Mouse (Mus musculus) Muller cell, postnatal 12 days (primary cell): ENCODE data around the gene Ncf1.
A peak's percentile ranks its signal among the peaks of the same experiment; 100 is the strongest.

Experiments used
- DNase-seq: peaks from one replicate; pipeline ENCODE4 v3.0.0-alpha.2; 2015; ENCODE audit errors: inconsistent ontology term

Ncf1 gene

DNA sequence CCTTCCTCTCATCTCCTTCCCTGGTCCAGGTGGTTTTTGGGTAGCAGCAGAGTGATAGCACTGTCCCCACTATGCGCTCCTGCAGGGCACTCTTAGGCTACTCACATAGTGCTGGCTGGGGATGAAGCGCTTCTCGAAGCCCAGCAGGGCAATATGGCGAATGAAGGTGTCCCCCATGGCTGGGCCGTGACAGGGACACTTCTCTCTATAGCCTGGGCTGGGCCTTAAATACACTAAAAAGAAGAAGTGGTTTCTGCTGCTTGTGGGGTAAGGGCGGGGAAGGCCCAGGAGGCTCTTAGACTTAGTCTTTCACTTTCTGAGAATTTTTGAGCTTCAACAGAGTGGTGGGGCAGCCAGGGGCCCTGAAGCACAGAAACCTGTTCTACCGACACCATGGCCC lies at the start of gene Ncf1:
Gene Ncf1 (minus strand): TSS at position 235 of the 400 bp plus-strand sequence.
- no peak for DNase-seq

DNA sequence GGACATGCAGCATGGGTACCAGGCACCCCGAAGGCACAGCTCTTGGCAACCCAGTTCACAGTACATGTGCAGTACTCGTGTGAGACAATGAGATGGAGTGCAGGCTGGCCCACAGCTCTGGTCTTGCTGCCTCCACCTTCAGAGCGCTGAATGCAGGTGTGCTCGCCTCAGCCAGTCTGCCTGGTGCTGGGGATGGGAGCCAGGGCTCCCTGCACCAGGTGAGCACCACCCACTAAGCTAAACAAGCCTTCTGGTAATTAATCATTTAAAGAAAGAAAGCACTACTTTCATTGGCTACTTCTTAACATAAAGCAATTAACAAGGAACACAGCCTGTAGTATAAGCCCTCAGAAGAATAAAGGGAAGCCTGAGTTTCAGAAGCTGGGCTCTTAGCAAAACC lies 47.7 kb upstream of the Ncf1 start:
- no peak for DNase-seq

DNA sequence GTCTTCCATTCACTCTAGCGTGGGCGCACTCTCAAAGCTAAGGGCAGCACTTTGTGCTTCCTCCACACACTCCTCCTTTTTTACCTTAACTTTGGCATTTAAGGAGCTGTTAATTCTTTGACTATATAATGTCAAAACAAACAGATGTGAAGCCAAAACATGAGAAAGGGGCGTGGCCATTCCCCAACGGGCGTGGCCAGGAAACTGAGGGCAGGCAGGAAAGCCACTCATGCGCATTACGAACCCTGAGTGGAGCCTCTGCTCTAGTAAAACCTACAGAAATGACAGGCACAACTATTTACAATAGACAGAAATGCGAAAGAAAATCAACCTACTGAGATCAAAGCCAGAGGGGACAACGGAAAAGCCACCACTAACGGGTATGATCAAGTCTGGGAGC lies 46.1 kb upstream of the Ncf1 start:
- DNase-seq, result no peak

DNA sequence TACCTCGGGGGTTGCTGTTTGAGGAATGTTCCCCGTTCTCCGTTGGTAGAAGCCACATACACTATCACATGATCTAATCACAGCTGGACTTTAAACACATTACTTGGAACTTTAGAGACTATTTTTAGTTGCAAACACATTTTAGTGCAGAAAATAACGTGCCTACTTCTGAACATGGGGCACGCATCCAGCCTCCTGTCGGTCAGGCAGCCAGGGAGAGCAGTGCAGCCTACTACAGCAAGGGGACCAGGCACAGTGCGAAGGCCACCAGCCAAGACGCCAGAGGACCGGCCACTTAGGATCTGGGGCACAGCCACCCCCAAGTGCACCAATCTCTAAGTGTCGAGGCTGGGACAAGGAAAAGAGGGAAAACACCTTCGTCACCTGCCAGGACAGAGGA lies 45.6 kb upstream of the Ncf1 start:
- no peak for DNase-seq

DNA sequence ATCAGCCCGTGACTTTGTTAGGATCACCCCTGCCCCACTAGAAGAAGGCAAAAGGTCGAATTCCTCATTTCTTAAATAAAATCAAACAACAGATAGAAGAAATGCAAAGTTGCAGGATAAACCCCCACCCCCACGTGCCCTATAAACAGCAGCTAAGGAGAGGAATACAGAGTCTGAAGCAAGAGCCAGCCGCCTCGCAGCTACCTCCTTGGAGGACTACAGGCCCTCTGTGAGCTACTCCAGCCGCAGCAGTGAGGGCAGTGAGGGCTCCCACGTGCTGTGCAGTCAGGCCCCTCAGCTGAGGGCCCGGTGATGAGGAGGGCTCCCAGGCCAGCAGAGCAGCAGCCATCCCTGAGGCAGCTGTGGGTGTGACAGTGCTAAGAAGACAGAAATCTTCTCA lies 44.3 kb upstream of the Ncf1 start:
- no peak for DNase-seq

DNA sequence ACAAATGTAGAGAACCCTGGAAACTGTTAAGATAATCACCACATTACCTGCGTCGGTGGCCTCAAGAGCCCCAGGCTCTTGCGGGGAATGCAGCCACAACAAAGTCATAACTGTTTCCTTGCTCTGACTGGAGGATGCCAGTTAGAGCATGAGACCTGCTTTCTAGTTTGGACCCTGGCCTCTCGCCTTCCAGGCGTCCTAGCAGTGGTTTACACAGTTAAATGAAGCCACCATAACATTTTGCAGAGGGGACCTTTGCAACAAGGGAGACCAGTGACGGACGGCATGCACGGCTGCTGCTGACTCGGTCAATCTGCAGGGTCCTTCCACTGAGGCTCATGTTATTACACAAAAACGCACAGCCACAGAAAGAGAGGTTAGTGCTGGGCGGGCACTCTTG lies 43.3 kb upstream of the Ncf1 start:
- no peak for DNase-seq

DNA sequence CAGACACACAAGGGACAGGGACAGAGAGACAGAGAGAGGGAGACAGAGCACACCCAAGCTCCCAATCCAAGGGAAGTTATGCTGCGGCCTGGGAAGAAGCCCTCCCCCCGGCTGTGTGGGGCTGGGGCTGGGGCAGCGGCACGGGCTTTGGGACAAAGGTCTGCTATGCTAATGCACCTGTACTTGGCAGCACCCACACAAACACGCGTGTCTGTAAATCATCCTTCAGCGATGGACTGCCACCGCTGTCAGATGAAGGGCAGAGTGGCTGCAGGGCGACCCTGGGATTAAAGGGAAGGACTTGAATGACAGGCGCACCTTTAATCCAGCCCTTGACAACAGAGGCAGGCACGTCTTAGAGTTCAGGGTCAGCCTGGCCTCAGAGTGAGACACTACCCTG lies 42.0 kb upstream of the Ncf1 start:
- DNase-seq, result no peak

DNA sequence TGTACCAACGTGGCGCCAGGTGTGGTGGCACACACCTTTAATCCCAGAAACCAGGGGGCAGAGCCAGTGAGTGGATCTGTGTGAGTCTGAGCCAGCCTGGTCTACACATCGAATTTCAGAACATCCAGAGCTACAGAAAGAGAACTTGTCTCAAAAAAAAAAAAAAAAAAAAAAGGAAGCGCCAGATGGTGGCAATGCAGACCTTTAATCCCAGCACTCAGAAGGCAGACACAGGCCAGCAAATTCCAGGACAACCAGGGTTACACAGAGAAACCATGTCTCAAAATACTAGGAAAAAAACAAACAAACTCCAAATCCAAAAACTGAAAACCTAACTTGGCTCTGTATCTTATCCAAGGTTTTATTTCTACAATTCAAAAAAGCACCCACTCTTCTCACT lies 41.1 kb upstream of the Ncf1 start:
- DNase-seq, result no peak

DNA sequence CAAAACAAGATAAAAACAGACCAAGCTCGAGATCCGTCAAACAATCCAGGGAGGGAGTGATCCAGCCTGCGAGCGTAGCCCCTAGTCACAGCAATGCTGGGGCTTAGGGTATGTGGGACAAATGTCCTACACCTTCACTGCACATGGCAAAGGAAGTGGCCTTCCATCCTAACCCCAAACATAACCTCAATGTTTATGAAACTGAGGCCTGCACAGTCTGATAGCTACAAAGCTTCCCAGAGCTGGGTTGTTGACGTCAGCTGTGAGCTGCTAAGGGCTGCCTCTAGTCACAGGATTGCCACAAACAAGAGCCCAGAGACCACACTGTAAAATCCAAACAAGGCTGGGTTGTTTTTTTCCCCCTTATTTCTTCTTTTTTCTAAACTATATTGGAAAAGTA lies 40.3 kb upstream of the Ncf1 start:
- DNase-seq, result no peak

DNA sequence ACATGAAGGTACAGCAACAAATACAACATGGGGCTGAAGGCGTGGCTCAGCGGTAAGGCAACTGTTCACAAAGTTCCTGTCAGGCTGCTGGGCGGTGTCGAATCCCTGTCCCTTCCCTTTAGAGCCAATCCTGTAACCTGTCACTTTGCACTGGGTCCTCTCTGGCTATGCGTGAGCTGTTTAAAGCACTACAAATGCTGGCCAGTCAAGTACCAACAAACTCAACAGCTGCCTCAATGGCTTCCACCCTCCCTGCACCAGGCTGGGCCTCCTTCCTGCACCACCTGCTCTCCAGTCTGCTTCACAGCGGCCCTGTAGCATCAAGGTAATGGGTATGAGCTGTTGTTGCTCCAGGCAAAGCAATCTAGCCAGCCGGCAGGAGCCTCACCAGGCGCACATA lies 39.3 kb upstream of the Ncf1 start:
- DNase-seq, result no peak

DNA sequence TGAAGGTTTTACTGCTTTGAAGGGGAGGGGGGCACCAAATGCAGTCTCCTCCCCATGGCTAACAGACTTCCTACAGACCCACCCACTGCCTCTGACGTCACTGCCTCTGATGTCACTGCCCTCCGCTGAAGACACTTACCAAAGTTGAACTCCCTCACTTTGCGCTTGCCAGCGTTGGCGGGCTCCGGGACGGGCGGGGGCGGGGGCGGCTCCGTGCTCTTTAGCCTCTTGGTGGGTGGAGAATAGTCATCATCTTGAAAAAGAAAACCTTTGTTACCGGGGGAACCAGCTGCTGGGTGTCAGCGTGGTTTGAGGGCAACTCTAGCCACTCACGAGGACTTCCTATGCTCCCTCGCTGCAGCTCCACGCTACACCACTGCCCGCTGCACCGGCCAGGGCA lies 37.0 kb upstream of the Ncf1 start:
- DNase-seq, result no peak

DNA sequence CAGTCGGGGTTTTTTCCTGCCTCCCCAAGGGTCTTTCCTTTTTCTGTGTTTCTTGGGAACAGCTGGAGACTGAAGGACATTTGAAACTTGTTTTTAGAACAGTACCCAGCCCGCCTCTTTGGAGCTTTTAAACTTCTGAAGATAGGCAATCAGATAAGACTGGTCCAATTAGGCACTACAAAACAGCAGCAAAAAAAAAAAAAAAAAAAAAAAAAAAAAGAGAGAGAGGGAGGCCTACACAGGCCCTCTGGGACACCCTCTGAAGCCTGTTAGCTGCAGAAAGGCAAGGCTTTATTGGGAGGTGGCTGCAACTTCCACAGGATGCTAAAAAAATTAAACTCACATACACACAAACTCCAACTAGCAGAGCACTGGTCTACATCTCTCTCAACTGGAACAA lies 36.5 kb upstream of the Ncf1 start:
- no peak for DNase-seq

DNA sequence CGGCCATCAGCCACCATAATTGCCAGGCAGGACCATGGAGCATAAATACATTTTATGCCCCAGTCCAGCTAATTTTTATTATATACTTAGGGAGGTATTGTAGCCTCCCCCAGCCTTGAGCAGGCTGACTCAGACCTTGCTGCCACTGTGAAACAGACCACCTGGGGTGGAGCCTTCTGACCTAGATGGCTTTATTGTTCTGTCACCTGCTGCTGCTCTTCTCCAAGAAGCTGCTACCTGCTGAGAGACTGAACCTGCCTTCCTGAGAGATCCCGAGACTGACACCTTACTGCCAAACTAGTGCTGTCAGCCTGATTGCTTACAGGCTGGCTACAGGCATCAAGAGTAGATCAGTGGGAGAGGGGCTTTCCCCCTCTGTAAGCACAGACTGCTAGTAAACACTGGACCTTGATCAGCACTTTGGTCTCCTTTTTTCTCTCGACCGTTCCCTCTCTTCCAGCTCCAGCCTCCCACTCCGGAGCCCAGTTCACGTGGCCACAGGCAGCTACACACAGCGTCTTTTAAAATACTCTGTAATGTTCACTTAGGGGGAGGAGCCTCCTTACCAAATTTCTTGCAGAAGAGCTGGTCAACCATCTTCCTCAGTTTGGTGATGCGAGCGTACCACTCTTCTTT lies 30.7 kb upstream of the Ncf1 start:
- no peak for DNase-seq

DNA sequence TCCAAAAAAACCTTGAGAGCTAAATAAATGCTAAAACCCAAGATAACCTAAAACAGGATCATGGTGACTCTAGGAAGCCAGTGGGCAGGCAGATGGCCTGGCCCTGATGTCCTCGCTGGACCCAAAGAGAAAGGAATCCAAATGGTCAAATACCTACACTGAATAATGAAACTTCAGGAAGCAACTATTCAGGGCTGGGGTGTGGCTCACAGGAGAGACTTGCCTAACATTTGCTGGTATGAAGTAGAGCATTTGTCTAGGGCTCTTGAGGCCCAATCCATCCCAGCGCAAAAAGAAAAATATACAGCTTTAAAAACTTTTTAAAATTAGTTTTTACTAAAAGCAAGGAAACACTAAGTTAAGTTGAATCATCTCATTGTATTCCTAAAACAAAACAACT lies 29.5 kb upstream of the Ncf1 start:
- DNase-seq, result no peak

DNA sequence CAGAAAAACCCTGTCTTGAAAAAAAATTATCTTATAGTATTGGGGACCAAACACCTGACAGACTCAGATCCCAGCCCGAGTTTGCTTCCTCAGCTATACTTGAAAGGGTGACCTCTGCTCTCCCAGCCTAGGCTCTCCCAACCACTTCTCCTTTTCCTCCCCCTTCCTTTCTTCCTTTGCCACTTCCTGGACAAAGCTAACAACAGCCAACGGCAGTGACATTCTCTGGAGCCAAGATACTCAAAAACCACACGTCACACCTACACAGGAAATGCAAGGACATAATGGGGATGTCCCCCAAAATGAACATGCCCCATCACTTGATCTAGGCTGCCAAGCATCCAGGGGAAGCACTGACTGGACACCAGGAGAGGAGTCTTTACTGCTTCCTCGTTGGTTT lies 29.0 kb upstream of the Ncf1 start:
- DNase-seq, result no peak

DNA sequence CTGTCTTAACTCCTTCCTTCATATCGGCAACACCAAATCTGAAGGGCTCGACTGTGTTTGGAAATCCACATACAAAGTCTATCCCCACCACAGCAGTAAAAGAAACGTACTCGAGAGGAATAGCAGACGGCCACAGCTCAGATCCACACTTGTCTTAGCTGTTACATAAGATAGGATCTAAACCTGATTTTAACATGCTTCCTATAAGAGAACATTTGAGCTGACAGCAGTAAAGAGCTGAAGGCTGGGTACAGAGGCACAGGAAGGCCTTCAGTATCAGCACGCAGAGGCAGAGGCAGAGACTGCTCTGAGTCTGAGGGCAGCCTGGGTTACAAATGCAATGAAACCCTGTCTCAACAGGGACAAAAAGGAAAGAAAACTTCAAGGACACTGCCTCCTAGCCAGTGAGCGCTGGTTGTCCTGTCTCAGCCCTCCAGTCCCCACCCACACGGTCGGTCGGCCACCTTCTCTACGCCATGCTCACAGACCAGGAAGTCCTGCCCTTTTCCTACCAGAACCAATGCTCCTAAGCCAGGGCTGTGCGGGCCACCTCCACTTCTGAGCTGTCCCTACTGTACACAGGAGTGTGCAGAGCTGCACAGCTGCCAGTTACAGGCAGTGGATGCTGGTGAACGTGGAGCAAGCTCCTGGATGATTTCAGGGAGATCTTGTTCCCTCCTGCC lies 28.1 kb upstream of the Ncf1 start:
- DNase-seq, result no peak

DNA sequence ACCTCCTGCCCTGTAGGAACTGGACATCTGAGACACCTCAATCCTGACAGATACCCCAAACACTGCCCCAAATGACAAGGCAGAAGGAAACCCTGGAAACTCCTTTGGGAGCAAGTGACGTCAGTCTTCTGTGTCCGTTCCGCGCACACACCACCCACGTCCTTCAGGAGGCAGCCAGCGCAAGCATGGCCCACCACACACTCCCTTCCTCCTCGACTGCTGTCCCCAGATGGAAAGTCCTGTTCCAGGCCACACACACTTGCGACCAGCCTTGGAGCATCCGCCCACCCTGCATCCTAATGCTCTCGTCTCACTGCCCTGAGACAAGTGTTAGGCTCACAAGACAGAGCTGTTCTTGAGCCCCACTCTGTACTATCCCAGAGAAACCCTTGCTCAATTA lies 25.9 kb upstream of the Ncf1 start:
- no peak for DNase-seq

DNA sequence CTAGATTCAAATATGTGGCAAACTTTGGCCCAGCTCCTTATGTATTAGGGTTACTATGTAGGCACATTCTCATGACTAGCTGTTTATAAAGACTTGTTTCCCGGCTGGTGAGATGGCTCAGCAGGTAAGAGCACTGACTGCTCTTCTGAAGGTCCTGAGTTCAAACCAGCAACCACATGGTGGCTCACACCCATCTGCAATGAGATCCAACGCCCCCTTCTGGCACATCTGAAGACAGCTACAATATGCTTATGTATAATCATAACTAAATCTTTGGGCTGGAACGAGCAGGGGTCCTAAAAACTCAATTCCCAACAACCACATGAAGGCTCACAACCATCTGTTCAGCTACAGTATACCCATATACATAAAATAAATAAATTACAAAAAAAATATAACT lies 24.4 kb upstream of the Ncf1 start:
- no peak for DNase-seq

DNA sequence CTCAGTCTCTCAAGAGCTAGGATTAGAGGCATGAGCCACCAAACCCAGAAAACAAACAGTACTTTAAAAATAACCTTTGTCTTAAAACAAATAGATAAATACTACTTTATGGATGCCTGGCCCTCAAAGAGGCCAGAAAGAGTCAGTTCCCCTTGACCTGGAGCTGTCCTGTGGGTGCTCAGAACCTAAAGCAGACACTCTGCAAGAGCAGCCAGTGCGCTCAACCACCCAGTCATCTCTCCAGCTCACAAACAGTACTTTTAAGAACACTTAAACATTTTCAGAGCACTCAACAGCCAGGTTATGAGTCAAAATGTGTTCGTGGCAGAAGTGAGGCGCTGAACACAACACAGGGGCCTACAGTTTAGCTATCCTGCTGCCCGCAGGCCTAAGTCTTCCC lies 21.7 kb upstream of the Ncf1 start:
- no peak for DNase-seq

DNA sequence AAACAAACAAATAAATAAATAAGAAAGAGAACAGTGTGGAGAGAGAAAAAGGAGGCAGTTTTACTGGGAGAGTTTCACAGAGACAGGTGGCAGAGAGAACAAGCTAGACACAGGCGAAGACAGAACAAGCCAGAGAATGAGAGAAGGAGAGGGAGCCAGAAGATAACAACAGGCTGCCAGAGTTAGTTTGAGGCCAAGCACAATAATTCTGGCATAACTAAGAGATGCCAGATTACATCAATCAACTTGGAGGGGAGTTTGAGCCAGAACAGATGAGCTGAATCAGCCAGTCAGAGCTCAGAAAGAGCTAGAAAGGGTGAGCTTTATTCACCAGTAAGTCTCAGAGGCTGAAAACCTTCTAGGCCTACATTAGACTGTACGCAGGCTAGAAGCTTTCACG lies 21.2 kb upstream of the Ncf1 start:
- no peak for DNase-seq

DNA sequence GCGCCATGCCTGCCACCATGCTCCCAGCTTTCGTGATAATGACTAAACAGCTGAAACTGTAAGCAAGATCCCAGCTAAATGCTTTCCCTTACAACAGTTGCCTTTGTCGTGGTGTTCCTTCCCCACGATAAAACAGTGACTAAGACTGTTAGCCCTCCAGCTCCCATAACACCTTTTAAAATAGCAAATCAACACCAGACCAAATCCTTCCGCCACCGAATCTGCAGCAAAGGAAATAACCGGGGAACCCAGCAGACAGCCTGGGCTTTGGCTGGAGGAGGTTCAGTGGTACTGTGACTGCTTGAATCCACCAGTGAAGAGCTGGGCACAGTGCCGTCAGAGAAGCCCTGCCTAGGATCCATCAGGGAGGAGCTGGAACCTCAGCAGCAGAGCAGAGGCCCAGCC lies 19.8 kb upstream of the Ncf1 start:
- DNase-seq, result no peak

DNA sequence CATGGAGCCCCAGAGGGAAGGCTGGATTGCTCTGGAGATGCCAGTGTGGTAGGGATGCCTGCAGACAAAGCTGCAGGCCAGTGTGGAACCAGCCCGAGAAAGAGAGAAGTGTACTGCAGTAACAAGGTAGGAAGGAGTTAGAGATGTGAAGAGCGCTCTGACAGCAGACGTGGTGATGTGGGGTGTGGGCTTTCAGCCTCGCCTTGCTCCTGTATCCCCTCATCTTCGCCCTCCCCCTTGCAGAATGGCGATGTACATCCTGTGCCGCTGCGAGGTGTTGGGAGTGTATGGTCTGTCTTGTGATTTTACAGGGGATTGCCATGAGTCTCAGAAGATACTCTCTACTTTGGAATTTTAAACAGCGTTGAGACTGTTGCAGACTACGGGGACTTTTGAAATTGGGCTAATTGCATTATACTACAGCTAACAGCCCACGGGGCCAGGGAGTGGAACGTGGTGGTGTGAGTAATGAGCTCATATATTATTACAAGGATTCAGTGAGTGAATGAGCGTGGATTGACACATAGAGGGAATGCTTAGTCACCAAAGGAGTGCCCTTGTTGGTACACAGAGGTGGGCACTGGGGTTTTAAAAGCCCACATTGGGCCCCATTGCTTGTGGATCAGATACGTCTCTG lies 19.3 kb upstream of the Ncf1 start:
- DNase-seq, result no peak

DNA sequence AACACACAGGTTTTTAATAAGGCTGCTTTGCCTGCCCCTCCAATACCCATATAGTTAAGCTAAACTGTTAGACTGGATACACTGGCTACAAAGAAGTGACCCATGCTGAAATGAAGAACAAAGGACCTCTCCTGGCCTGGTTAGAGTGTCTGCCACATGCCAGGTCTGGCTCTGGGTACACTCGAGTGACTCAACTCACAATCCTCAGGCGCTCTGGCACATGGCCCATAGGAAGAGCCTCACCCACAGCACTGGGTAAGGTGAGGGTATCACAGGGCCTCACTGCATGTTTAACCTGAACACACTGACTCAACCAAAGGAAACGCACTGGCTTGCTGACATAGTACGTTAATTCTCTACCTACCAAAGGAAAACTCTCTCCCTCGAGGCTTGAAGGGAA lies 16.7 kb upstream of the Ncf1 start:
- peak; percentile 76 for DNase-seq

DNA sequence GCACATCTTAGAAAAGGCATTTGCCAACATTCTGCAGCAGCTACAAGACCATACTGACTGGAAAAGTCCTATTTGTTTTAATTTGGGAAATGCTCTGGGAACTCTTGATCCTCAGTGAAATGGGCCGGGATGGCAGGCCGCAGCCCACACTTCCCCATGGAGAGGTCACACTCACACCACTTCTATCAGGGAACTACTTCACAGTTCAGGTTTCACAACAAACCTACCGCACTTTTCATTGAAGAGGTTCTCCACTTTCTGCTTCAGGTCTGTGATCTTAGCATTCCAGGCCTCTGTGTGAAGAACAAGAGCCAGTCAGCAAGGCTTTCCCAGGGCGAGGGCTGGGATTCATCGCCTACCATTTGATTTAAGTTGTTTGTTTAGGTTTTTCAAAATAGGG lies 15.5 kb upstream of the Ncf1 start:
- no peak for DNase-seq
